17 mouse cellular contexts compared by ENCODE assay signal in the genomic region with DNA sequence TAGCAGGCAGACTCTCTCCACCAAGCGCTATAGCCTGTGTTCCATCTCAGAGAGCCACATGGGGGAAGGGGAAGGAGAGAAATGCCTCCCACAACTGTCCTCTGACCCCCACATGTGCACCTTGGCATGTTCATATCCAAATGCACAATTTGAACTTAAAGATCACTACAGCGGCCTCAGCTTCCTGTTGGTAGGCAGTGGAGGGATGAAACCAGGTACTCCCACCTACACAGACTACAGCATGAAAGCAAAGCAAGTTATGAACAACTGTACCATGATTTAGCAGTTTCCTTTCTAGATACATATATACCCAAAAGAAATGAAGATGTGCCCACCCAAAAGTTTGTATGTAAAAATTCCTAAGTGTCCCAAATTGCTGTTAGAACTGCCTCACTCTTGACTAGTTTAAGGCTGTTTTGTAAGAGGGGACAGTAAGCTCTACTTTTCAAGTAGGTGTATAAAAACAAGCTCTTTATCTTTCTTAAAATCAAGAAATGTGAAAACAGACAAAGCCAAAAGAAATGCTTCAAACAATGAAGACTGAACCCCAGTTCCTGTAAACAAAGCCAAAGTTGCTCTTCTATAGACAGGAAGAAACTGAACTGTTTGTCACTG.
"Had no signal": no experiment of that assay in that cellular context is flagged by ENCODE, and none has a peak within 500 bp of the region (broad histone marks: within the 10 kb centered on the region; RNA-seq: fewer than 3 reads in every experiment).

No protein-coding gene starts in this region.

- H3K9ac ChIP-seq: intestine, embryonic 15.5 days; kidney, embryonic 15.5 days; liver, embryonic 15.5 days; midbrain, embryonic 15.5 days; neural tube, embryonic 13.5 days had no signal

- H3K4me1 ChIP-seq: intestine, embryonic 15.5 days; kidney, embryonic 15.5 days; limb, embryonic 10.5 days; liver, embryonic 15.5 days; midbrain, embryonic 15.5 days; neural tube, embryonic 13.5 days had no signal

- ATAC-seq: intestine, embryonic 15.5 days; lung, postnatal 0 days; midbrain, embryonic 15.5 days had no signal

- H3K36me3 ChIP-seq: intestine, embryonic 15.5 days; midbrain, embryonic 15.5 days had no signal

- H3K27ac ChIP-seq: intestine, embryonic 15.5 days; kidney, embryonic 15.5 days; left cerebral cortex, adult 2 months; limb, embryonic 10.5 days; liver, embryonic 15.5 days; midbrain, embryonic 15.5 days; neural tube, embryonic 13.5 days; stomach, postnatal 0 days had no signal

- H3K4me3 ChIP-seq: intestine, embryonic 15.5 days; kidney, embryonic 15.5 days; left cerebral cortex, adult 2 months; limb, embryonic 10.5 days; liver, embryonic 15.5 days; midbrain, embryonic 15.5 days; neural tube, embryonic 13.5 days had no signal

- H3K4me2 ChIP-seq: intestine, embryonic 15.5 days; kidney, embryonic 15.5 days; liver, embryonic 11.5 days; liver, embryonic 15.5 days; midbrain, embryonic 11.5 days; midbrain, embryonic 15.5 days; neural tube, embryonic 13.5 days had no signal

- H3K9me3 ChIP-seq: intestine, embryonic 15.5 days; kidney, embryonic 15.5 days; limb, embryonic 10.5 days; liver, embryonic 15.5 days; midbrain, embryonic 15.5 days; neural tube, embryonic 13.5 days had no signal

- DNase-seq: kidney, adult 18-20 months; kidney, postnatal 25 days; lung, adult 2 months; lung, postnatal 36 days; retina, postnatal 1 day; right cerebral cortex, postnatal 4 days had no signal

- H3K27me3 ChIP-seq: intestine, embryonic 15.5 days; kidney, embryonic 15.5 days; liver, embryonic 15.5 days; midbrain, embryonic 15.5 days; neural tube, embryonic 13.5 days had no signal
